Mouse (Mus musculus) lung, embryonic 16.5 days (tissue): ENCODE measurements around the gene Prex1. TPM values are rescaled to one million over a fixed set of nuclear protein-coding genes. Genes with fewer than 3 reads are reported as not detected.

Experiments used
- ATAC-seq: fragments of 200-750 bp; cut with Nextera tagmentation; 2 replicates; pipeline ENCODE4 v1.8.0; 2017; ENCODE audit warnings: low read depth, mild to moderate bottlenecking, moderate library complexity
- H3K27ac ChIP-seq: fragments of 300-500 bp; sonication (generic); 2 replicates; pipeline ENCODE4 v1.5.1; 2014; ENCODE audit warnings: mild to moderate bottlenecking, control low read depth, low read length
- H3K27me3 ChIP-seq: fragments of 300-500 bp; sonication (generic); 2 replicates; pipeline ENCODE4 v1.6.1; 2014; ENCODE audit warnings: low read depth, low read length, mixed read lengths; ENCODE audit not compliant: control insufficient read depth, insufficient read depth
- H3K36me3 ChIP-seq: fragments of 300-500 bp; sonication (generic); 2 replicates; pipeline ENCODE4 v1.6.1; 2014; ENCODE audit warnings: low read length; ENCODE audit not compliant: control insufficient read depth, insufficient read depth
- H3K4me1 ChIP-seq: fragments of 300-500 bp; sonication (generic); replicated peaks from 2 replicates; pipeline ENCODE4 v1.6.1; 2014; ENCODE audit warnings: low read length, mixed read lengths; ENCODE audit not compliant: control insufficient read depth, insufficient read depth
- H3K4me2 ChIP-seq: fragments of 300-500 bp; sonication (generic); 2 replicates; pipeline ENCODE4 v1.6.1; 2014; ENCODE audit warnings: low read depth, low read length, control low read depth
- H3K4me3 ChIP-seq: fragments of 300-500 bp; sonication (generic); 2 replicates; pipeline ENCODE4 v1.5.1; 2014; ENCODE audit warnings: mild to moderate bottlenecking, low read length, control low read depth
- H3K9ac ChIP-seq: fragments of 300-500 bp; sonication (generic); 2 replicates; pipeline ENCODE4 v1.6.1; 2014; ENCODE audit warnings: low read length, control low read depth
- H3K9me3 ChIP-seq: fragments of 300-500 bp; sonication (generic); 2 replicates; pipeline ENCODE4 v1.6.1; 2016; ENCODE audit warnings: low read length; ENCODE audit not compliant: control insufficient read depth
- WGBS: fragments of 180-500 bp; shearing (Covaris S2); extraction: QIAGEN DNeasy Blood & Tissue Kit; methylation state at CpG from one replicate; pipeline ENCODE4 v1.1.7; 2014; 5-methylcytosine and 5-hydroxymethylcytosine counted together
- polyA plus RNA-seq: library from polyadenylated mRNA; unstranded; fragments of >200 nt; fragmentation: Nextera tagmentation; extraction: Ambion mirVana; gene quantifications from 2 replicates; pipeline ENCODE4 v1.2.1, GENCODE M21; 2015

The Prex1 gene
- polyA plus RNA-seq, 1 experiment from 2014 or later: 8.9 TPM

DNA sequence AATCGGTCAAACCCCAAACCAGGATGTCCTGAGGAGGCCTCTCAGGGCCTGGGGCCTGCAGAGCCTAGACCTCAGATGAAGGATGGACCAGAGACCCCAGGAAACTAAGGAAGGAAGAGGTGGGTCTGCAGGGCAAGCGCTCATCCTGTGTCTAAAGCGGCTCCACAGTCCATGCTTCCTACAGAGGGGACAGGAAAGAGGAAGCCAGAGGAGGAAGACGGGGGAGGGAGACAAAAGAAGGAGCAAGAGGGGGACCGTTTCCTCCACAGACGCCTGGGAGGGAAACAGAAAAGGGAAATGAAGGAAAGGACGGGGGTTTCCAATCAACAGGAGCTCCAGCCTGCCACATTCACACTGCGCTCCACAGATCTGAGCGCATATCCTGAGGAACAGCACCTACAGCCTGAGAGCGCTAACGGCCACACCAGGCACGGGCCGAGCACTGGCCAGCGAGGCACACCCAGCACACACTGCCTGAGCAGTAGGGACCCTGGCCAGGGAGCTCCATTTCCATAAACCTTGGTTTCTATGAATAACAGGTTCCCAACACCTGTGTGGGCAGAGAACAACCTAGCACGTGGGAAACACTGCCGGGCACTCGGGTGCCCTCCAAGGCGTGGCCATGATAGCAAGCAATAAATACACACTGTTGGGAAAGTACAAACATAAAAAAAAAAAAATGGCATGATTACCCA lies 74.5 kb downstream of the Prex1 start:
- WGBS: 62% methylated on average over 18 of the region's 18 CpGs
- peak; percentile 85 for ATAC-seq

DNA sequence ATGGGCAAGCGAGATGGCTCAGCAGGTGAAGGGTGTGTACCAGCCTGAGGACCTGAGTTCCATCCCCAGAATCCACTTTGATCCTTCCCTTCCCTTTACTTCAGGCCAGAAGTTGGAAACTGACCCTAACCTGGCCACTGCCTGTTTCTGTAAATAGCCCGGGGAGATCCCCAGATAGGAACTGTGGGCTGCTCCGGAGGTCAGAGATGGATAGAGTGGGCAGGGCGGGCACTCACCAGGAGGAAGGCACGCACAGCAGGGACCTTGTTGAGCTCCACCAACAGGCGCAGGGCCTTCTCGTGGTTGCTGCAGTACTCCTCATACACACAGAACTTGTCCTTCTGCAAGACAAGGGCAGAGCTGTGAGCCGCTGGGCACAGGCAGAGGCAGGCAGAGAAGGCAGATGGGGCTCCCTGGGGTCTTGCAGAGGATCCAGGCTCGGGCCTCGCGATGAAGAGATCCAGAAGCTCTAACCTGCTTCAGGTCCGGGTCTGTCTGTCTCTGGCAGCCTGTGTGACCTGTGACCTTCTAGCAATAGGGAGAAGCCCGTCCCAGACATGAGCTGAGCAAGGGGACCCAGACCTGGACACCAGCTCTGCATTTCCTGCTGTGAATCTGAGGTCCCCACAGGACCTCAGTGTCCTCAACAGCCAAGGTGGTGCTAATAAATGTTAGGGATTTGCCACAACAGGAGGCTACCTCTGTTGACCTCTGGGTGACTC lies 75.4 kb downstream of the Prex1 start:
- H3K4me3 ChIP-seq: no peak overlapping the region
- 65% methylated on average over 13 of the region's 13 CpGs for WGBS
- H3K9me3 ChIP-seq: no peaks in the 10 kb centered on the region
- H3K4me2 ChIP-seq: no peak overlapping the region
- no peaks in the 10 kb centered on the region; the same call in 1 of the 2 replicates for H3K4me1 ChIP-seq
- no peaks in the 10 kb centered on the region for H3K36me3 ChIP-seq
- H3K27ac ChIP-seq: peak overlapping the region; percentile 47
- H3K27me3 ChIP-seq: no peaks in the 10 kb centered on the region
- no peak for ATAC-seq
- H3K9ac ChIP-seq: no peak overlapping the region

More for the DNA sequence above, 74.5 kb downstream of the Prex1 start:
- H3K9ac ChIP-seq: no peak overlapping the region
- no peak overlapping the region for H3K4me2 ChIP-seq
- no peaks in the 10 kb centered on the region for H3K36me3 ChIP-seq
- H3K4me1 ChIP-seq: no peaks in the 10 kb centered on the region; the same call in 1 of the 2 replicates
- H3K9me3 ChIP-seq: no peaks in the 10 kb centered on the region
- no peaks in the 10 kb centered on the region for H3K27me3 ChIP-seq
- no peak overlapping the region for H3K4me3 ChIP-seq
- H3K27ac ChIP-seq: peak overlapping the region; percentile 47

DNA sequence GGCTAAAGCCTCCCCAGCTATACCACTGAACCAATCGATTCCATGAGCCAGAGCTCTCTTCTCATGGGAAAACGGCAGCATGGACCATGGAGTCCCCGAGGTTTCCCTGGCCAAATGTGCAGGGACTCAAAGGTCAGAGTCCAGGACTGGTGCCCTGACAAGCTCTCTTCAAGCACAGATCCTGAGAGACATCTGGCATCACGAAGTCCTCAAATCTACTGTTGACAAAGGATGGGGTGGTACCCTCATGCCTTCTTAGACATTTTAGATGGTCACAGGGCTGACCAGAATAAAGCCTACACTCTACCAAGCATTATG lies 76.0 kb downstream of the Prex1 start:
- Histone ChIP-seq H3K27ac (no peak overlapping the region), H3K9me3 (no peaks in the 10 kb centered on the region), H3K4me3 (no peak overlapping the region), H3K4me1 (no peaks in the 10 kb centered on the region; the same call in 1 of the 2 replicates), H3K36me3 (no peaks in the 10 kb centered on the region), H3K9ac (no peak overlapping the region), H3K27me3 (no peaks in the 10 kb centered on the region), H3K4me2 (no peak overlapping the region)
- ATAC-seq: no peak
- WGBS: 78% methylated on average over 4 of the region's 4 CpGs

DNA sequence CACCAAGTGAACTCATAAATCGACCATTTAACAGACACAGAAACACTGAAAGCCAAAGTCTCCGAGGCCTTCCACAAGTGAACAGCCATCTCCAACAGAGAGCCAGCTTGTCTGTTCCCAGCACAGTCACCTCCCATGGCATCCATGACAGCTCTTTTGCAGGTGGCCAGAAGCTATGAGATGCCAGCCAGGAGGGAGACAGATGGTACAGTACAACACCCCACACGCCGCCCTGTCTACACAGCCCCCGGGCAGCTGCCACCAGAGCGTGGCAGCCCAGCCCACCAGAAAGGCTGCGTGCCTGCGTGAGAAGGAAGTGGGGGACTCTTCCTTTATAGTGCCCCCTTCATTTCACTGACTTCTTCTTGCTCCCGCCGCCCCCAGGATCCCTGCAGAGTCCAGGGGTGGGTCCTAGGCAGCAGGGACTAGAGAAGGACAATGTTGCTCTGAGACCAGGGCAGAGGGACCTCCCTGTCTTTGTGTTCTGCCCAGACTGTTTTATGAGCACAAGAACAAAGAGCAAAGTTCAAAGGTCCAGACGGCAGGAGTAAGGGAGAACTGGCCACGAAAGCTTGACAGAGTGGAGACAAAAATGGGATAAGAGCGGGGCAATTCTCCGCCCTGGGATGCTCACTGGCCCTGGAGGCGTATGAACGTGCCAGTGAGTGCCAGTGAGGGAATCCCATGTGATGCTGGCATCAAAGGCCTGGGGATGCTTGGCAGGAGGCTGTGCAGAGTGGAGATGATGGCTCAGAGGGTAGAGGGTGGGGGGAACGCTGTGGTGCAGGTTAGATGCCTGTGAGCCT lies 76.6 kb downstream of the Prex1 start:
- H3K9ac ChIP-seq: no peak overlapping the region
- H3K36me3 ChIP-seq: no peaks in the 10 kb centered on the region
- H3K4me1 ChIP-seq: no peaks in the 10 kb centered on the region; the same call in 1 of the 2 replicates
- H3K4me3 ChIP-seq: no peak overlapping the region
- H3K27ac ChIP-seq: no peak overlapping the region
- WGBS: 81% methylated on average over 17 of the region's 17 CpGs
- no peak for ATAC-seq
- H3K9me3 ChIP-seq: no peaks in the 10 kb centered on the region
- no peaks in the 10 kb centered on the region for H3K27me3 ChIP-seq
- no peak overlapping the region for H3K4me2 ChIP-seq

DNA sequence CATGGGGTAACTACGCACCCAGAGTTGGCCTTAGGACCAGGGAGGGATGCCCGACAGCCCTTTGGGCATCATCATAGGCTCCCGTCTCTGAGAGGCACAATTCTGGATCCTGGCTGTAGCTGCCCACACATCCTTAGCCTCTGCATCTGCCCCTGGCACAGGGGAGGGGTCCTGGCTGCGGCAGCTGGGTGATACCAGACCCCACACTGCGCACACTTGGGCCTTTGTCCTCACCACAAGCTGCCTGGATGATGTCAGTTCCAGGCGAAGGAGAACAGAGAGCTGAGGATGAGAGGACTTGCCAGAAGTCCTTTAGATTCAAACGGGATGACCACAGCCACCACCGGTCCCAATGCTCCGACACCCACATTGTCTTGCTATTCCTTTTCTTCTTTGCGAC lies 78.1 kb downstream of the Prex1 start:
- Histone ChIP-seq H3K9ac (no peak overlapping the region), H3K27ac (no peak overlapping the region), H3K36me3 (no peaks in the 10 kb centered on the region), H3K27me3 (no peaks in the 10 kb centered on the region), H3K9me3 (no peaks in the 10 kb centered on the region), H3K4me1 (no peaks in the 10 kb centered on the region; the same call in 1 of the 2 replicates), H3K4me3 (no peak overlapping the region), H3K4me2 (no peak overlapping the region)
- 83% methylated on average over 10 of the region's 10 CpGs for WGBS
- no peak for ATAC-seq

DNA sequence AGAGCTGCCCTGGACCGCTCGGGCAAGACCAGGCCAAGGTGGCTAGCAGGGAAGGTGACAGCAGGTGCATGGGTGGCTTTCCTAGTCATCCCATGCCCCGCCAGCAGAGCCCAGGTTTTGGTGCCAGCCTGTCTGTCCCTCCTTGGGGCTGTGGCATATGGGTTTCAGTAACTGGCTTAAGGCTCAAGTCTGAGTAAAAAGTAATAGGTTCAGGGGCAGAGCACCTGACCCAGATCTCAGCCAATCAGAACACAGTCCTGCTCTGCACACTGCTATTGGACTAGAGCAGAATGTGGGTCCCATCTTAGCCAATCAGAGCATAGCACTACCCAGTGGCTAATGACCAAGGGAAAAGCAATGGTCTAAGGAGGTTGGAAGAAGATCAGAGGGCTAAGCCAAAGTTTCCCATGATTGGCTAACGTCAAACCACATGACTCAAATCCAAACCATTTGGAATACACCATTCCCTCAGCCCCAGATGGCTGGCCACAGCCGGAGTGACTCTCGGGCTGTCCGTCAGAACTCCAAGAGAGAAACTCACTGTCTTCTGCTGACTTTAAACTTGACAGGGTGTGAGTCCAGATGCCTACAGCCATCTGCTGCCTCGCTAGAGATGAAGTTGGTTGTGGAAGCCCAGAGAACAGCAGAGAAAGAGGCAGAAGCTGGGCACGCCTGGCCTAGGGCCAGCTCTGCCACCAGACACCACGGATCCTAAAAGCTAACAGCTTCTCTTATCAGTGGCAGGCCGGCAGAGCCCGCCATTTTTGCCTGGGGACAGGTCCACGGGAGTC lies 80.9 kb downstream of the Prex1 start:
- WGBS: 66% methylated on average over 13 of the region's 13 CpGs
- no peaks in the 10 kb centered on the region for H3K36me3 ChIP-seq
- H3K9me3 ChIP-seq: no peaks in the 10 kb centered on the region
- H3K4me2 ChIP-seq: no peak overlapping the region
- H3K4me1 ChIP-seq: no peaks in the 10 kb centered on the region
- H3K27ac ChIP-seq: no peak overlapping the region
- no peak; the same call in 1 of the 2 replicates for ATAC-seq
- no peaks in the 10 kb centered on the region for H3K27me3 ChIP-seq
- no peak overlapping the region for H3K4me3 ChIP-seq
- H3K9ac ChIP-seq: no peak overlapping the region

DNA sequence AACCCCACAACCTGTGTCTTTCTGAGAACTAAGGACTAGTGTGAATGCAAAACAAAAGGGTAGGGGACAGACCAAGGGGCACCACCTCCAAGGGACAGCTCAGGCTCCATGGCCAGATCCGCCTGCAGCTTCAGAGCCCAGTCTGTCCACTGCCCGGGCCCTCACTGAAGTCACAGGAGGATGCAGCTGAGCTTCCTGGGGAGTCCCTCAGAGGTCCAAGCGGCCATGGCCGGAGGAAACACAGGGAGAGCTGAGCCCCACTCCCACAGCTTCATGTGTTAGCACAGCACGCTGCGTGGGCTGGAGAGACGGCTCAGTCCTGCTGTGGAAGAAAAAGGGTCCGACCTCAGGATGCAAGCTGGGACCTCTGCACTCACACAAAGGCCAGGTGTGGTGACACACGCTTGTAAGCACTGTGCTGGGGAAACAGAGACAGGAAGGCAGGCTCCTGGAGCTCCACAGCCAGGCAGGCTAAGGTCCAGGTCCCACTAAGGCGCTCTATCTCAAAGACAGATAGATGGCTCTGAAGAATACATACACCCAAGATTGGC lies 81.9 kb downstream of the Prex1 start:
- Histone ChIP-seq H3K4me2 (no peak overlapping the region), H3K36me3 (no peaks in the 10 kb centered on the region), H3K4me3 (no peak overlapping the region), H3K9me3 (no peaks in the 10 kb centered on the region), H3K27me3 (no peaks in the 10 kb centered on the region), H3K9ac (no peak overlapping the region), H3K27ac (no peak overlapping the region), H3K4me1 (no peaks in the 10 kb centered on the region)
- no peak for ATAC-seq
- 83% methylated on average over 10 of the region's 10 CpGs for WGBS

DNA sequence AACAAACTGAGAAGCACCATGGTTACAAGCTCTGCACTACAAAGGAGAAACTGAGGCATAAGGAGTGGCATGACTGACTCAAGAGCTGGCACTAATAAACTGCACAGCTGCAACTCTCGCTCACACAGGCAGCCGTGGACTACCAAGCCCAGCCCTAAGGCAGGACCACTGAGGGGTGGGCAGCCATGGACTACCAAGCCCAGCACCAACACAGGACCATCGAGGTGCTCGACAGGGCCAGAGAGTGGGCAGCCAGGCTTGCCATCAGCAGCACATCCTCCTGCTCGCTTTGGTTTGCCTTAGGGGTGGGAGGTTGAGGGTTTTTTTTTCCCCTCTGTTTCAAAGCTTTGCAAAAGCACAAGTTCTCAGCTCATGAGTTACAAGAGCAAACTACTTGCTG lies 82.4 kb downstream of the Prex1 start:
- no peak overlapping the region for H3K27ac ChIP-seq

More for the DNA sequence above, 82.4 kb downstream of the Prex1 start:
- no peaks in the 10 kb centered on the region for H3K4me1 ChIP-seq
- no peaks in the 10 kb centered on the region for H3K27me3 ChIP-seq
- no peak overlapping the region for H3K4me2 ChIP-seq
- H3K9ac ChIP-seq: no peak overlapping the region
- 81% methylated on average over 5 of the region's 5 CpGs for WGBS
- no peak for ATAC-seq
- no peaks in the 10 kb centered on the region for H3K9me3 ChIP-seq
- H3K36me3 ChIP-seq: no peaks in the 10 kb centered on the region
- no peak overlapping the region for H3K4me3 ChIP-seq
